Mouse (Mus musculus): ENCODE measurements at regions not wholly inside any gene's neighbourhood (a gene's known extent, or its start where the extent isn't known, plus 50 kb on each side); places are given as distances from the start of the nearest gene placed in this dataset.

DNA sequence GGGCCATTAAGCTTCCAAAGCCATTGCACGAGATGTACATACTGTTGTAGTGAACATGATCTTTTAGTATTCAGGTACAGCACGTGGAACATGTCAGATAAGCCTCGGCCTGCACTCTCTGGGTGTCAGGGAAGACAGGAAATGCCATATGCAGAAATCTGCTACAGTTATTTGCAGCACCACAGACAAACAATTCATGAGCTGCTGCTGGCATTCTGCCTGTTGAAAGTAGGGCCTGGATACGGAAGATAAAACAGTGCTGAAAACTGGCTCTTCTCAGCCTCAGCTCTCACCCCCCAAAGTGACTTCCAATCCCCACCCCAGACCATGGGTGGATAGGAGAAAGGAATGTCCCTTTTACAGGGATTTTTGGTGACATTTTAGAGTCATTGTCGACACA is 159.1 kb upstream of the Plcz1 start:
- Histone ChIP-seq H3K4me1 (ENCODE audit: control insufficient read depth, insufficient read depth, low read length) (no peaks in the 10 kb centered on the region), H3K27ac (ENCODE audit: low read depth, low read length) (no peak overlapping the region), H3K27me3 (ENCODE audit: control insufficient read depth, insufficient read depth, low read length) (no peaks in the 10 kb centered on the region), H3K4me2 (replicated peaks; ENCODE audit: low read depth, low read length) (no peak overlapping the region), H3K4me3 (ENCODE audit: low read length) (no peak overlapping the region), H3K9ac (ENCODE audit: low read depth, low read length) (no peak overlapping the region), H3K9me3 (ENCODE audit: control insufficient read depth, low read length) (no peaks in the 10 kb centered on the region), H3K36me3 (ENCODE audit: control insufficient read depth, insufficient read depth, low read length) (no peaks in the 10 kb centered on the region)
- WGBS = 78% methylated on average over 5 of the region's 5 CpGs
- no peak for ATAC-seq (ENCODE audit: low FRiP score, low TSS enrichment)

GRCm38 (mm10) chr6:140198036-140198435 is 156.8 kb upstream of the Plcz1 start:
- Histone ChIP-seq H3K27me3 (ENCODE audit: control insufficient read depth, insufficient read depth, low read length) (no peaks in the 10 kb centered on the region), H3K36me3 (ENCODE audit: control insufficient read depth, insufficient read depth, low read length) (no peaks in the 10 kb centered on the region), H3K9me3 (ENCODE audit: control insufficient read depth, low read length) (no peaks in the 10 kb centered on the region), H3K4me1 (ENCODE audit: control insufficient read depth, insufficient read depth, low read length) (no peaks in the 10 kb centered on the region; the same call in 1 of the 2 replicates), H3K27ac (ENCODE audit: low read depth, low read length) (no peak overlapping the region), H3K4me3 (ENCODE audit: low read length) (no peak overlapping the region), H3K4me2 (replicated peaks; ENCODE audit: low read depth, low read length) (no peak overlapping the region), H3K9ac (ENCODE audit: low read depth, low read length) (no peak overlapping the region)
- no peak for ATAC-seq (ENCODE audit: low FRiP score, low TSS enrichment)
- WGBS = 79% methylated on average over 6 of the region's 6 CpGs

- Histone ChIP-seq H3K9me3 (ENCODE audit: control insufficient read depth, low read length) (no peaks in the 10 kb centered on the region), H3K27ac (ENCODE audit: low read depth, low read length) (no peak overlapping the region), H3K4me2 (replicated peaks; ENCODE audit: low read depth, low read length) (no peak overlapping the region), H3K9ac (ENCODE audit: low read depth, low read length) (no peak overlapping the region), H3K4me3 (ENCODE audit: low read length) (no peak overlapping the region), H3K4me1 (ENCODE audit: control insufficient read depth, insufficient read depth, low read length) (no peaks in the 10 kb centered on the region; the same call in 1 of the 2 replicates), H3K27me3 (ENCODE audit: control insufficient read depth, insufficient read depth, low read length) (no peaks in the 10 kb centered on the region), H3K36me3 (ENCODE audit: control insufficient read depth, insufficient read depth, low read length) (no peaks in the 10 kb centered on the region)
- 88% methylated on average over 8 of the region's 8 CpGs for WGBS
- ATAC-seq (ENCODE audit: low FRiP score, low TSS enrichment) = no peak
Observed at GRCm38 (mm10) chr6:140197113-140197675, 155.9 kb upstream of the Plcz1 start.

DNA sequence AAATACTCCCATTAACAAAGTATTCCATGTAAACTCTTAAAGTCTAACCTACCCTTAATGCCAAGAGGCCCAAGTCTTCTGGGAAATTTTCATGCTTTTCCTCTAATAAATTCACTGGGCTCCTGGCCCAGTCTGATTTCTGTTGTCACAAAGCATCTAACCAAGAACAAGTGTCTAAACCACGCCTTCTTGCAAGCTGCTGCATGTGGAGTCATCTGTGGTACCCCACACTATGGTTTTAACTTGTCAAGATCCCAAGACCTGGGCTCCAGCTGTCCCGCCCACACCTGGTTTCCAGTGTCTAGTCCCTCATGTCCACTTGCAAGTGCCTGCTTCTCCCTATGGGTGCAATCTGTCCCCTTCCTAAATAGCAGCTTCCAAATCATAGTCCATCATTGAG is 153.0 kb upstream of the Plcz1 start:
- no peak for ATAC-seq (ENCODE audit: low FRiP score, low TSS enrichment)
- Histone ChIP-seq H3K27me3 (ENCODE audit: control insufficient read depth, insufficient read depth, low read length) (no peaks in the 10 kb centered on the region), H3K27ac (ENCODE audit: low read depth, low read length) (no peak overlapping the region), H3K4me2 (replicated peaks; ENCODE audit: low read depth, low read length) (no peak overlapping the region), H3K9me3 (ENCODE audit: control insufficient read depth, low read length) (no peaks in the 10 kb centered on the region), H3K36me3 (ENCODE audit: control insufficient read depth, insufficient read depth, low read length) (no peaks in the 10 kb centered on the region), H3K9ac (ENCODE audit: low read depth, low read length) (no peak overlapping the region), H3K4me3 (ENCODE audit: low read length) (no peak overlapping the region), H3K4me1 (ENCODE audit: control insufficient read depth, insufficient read depth, low read length) (no peaks in the 10 kb centered on the region; the same call in 1 of the 2 replicates)
- 91% methylated on average over 2 of the region's 2 CpGs for WGBS

DNA sequence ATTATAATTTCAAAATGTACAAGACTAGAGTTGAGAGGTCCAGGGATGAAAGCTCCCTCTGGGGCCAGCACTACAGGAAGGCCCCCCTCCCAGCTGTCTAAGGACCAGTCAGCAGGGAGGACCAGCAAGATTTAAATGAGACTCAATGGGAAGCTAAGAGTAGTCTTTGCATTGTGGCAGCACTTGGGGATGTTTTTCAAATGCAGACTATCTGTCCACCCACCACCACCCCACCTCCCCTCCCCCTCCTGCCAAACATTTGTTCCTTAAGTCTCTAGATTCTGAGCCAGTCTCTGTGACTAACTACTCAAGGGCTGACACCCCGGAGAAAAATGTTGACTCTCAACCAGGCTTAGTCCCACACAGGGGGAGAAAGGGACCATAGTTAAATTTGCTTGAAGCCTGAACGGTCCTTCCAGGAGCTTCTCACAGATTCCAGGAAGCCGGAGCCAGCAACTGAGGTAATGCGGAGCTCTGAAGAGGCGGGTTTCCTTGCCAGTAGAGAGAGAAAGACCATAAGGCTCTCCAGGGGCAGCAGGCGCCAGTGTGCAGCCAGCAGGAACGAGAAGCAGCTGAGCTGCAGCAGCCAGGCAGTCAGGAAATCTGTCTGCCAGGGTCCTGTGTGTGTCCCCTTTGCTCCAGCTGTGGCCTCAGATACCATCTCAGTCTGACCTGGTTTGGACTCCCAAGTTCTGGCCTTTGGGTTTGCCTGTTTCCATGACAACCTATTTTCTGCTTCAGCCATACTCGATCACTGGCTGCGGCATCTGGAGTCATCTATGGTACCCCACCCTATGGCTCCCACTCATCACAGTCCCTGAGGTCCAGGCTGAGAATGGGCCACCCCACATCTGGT is 152.1 kb upstream of the Plcz1 start:
- Histone ChIP-seq H3K4me2 (replicated peaks; ENCODE audit: low read depth, low read length) (peak overlapping the region; percentile 18; the same call in 1 of the 2 replicates), H3K27me3 (ENCODE audit: control insufficient read depth, insufficient read depth, low read length) (no peaks in the 10 kb centered on the region)

DNA sequence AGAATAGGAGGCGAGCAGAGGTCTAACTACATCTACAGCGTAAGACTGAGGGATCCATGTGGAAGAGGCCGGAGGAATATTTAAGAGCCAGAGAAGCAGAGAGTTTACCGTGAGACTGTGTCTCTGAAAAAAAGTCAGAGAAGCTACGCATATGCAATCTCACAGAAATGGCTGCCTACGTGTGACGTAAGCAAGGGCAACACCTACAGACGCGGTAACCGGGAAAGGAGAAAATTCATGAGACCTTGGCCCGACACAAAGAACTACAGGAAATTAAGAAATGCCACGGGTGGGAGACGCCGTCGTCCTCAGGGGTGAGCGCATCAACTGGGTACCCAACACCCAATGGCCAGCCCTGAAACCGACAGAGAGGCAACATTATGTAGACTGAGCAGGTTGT is 151.3 kb upstream of the Plcz1 start:
- WGBS = 84% methylated on average over 17 of the region's 17 CpGs
- no peak for ATAC-seq (ENCODE audit: low FRiP score, low TSS enrichment)
- no peaks in the 10 kb centered on the region for H3K9me3 ChIP-seq (ENCODE audit: control insufficient read depth, low read length)

More for the DNA sequence above, 152.1 kb upstream of the Plcz1 start:
- peak; percentile 75 for ATAC-seq (ENCODE audit: low FRiP score, low TSS enrichment)
- 29% methylated on average over 9 of the region's 9 CpGs for WGBS
- Histone ChIP-seq H3K36me3 (ENCODE audit: control insufficient read depth, insufficient read depth, low read length) (no peaks in the 10 kb centered on the region), H3K27ac (ENCODE audit: low read depth, low read length) (no peak overlapping the region), H3K4me3 (ENCODE audit: low read length) (no peak overlapping the region), H3K9me3 (ENCODE audit: control insufficient read depth, low read length) (no peaks in the 10 kb centered on the region), H3K9ac (ENCODE audit: low read depth, low read length) (no peak overlapping the region), H3K4me1 (ENCODE audit: control insufficient read depth, insufficient read depth, low read length) (no peaks in the 10 kb centered on the region; the same call in 1 of the 2 replicates)

GRCm38 (mm10) chr6:140191341-140191740 is 150.1 kb upstream of the Plcz1 start:
- Histone ChIP-seq H3K27me3 (ENCODE audit: control insufficient read depth, insufficient read depth, low read length) (no peaks in the 10 kb centered on the region), H3K4me2 (replicated peaks; ENCODE audit: low read depth, low read length) (no peak overlapping the region), H3K27ac (ENCODE audit: low read depth, low read length) (no peak overlapping the region), H3K4me1 (ENCODE audit: control insufficient read depth, insufficient read depth, low read length) (no peaks in the 10 kb centered on the region; the same call in 1 of the 2 replicates), H3K9me3 (ENCODE audit: control insufficient read depth, low read length) (no peaks in the 10 kb centered on the region), H3K36me3 (ENCODE audit: control insufficient read depth, insufficient read depth, low read length) (no peaks in the 10 kb centered on the region), H3K4me3 (ENCODE audit: low read length) (no peak overlapping the region), H3K9ac (ENCODE audit: low read depth, low read length) (no peak overlapping the region)
- no peak for ATAC-seq (ENCODE audit: low FRiP score, low TSS enrichment)
- 79% methylated on average over 4 of the region's 4 CpGs for WGBS

More for the DNA sequence above, 151.3 kb upstream of the Plcz1 start:
- Histone ChIP-seq H3K27me3 (ENCODE audit: control insufficient read depth, insufficient read depth, low read length) (no peaks in the 10 kb centered on the region), H3K4me2 (replicated peaks; ENCODE audit: low read depth, low read length) (no peak overlapping the region), H3K27ac (ENCODE audit: low read depth, low read length) (no peak overlapping the region), H3K4me3 (ENCODE audit: low read length) (no peak overlapping the region), H3K36me3 (ENCODE audit: control insufficient read depth, insufficient read depth, low read length) (no peaks in the 10 kb centered on the region), H3K4me1 (ENCODE audit: control insufficient read depth, insufficient read depth, low read length) (no peaks in the 10 kb centered on the region; the same call in 1 of the 2 replicates), H3K9ac (ENCODE audit: low read depth, low read length) (no peak overlapping the region)

GRCm38 (mm10) chr6:140189601-140190000 is 148.3 kb upstream of the Plcz1 start:
- Histone ChIP-seq H3K27me3 (ENCODE audit: control insufficient read depth, insufficient read depth, low read length) (no peaks in the 10 kb centered on the region), H3K27ac (ENCODE audit: low read depth, low read length) (no peak overlapping the region), H3K9me3 (ENCODE audit: control insufficient read depth, low read length) (no peaks in the 10 kb centered on the region), H3K4me2 (replicated peaks; ENCODE audit: low read depth, low read length) (no peak overlapping the region), H3K4me1 (ENCODE audit: control insufficient read depth, insufficient read depth, low read length) (no peaks in the 10 kb centered on the region; the same call in 1 of the 2 replicates), H3K36me3 (ENCODE audit: control insufficient read depth, insufficient read depth, low read length) (no peaks in the 10 kb centered on the region), H3K9ac (ENCODE audit: low read depth, low read length) (no peak overlapping the region), H3K4me3 (ENCODE audit: low read length) (no peak overlapping the region)
- ATAC-seq (ENCODE audit: low FRiP score, low TSS enrichment) = no peak
- WGBS = 89% methylated on average over 9 of the region's 9 CpGs

DNA sequence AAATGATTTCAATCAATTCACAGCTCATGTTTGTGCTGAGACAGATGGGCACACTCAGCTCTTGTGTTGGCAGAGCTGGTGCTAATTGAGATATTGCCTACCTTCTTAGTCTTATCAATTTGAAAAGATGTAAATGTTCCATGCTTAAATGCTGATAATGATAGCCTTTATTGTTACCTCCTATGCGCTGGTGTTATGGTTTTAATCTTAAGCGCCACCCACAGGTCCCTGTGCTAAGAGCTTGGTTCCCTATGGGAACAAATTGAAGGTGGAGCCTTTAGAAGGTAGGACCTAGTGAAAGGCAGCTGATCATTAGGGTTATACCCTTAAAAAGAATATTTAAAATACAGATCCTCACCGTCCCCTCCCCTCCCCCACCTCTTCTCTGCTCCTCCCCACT is 146.5 kb upstream of the Plcz1 start:
- no peaks in the 10 kb centered on the region for H3K27me3 ChIP-seq (ENCODE audit: control insufficient read depth, insufficient read depth, low read length)
- WGBS = 89% methylated on average over 3 of the region's 3 CpGs
- H3K9me3 ChIP-seq (ENCODE audit: control insufficient read depth, low read length) = no peaks in the 10 kb centered on the region
- no peaks in the 10 kb centered on the region for H3K36me3 ChIP-seq (ENCODE audit: control insufficient read depth, insufficient read depth, low read length)
- H3K9ac ChIP-seq (ENCODE audit: low read depth, low read length) = no peak overlapping the region
- H3K4me1 ChIP-seq (ENCODE audit: control insufficient read depth, insufficient read depth, low read length) = no peaks in the 10 kb centered on the region
- H3K4me3 ChIP-seq (ENCODE audit: low read length) = no peak overlapping the region
- no peak overlapping the region for H3K4me2 ChIP-seq (replicated peaks; ENCODE audit: low read depth, low read length)
- H3K27ac ChIP-seq (ENCODE audit: low read depth, low read length) = no peak overlapping the region
- ATAC-seq (ENCODE audit: low FRiP score, low TSS enrichment) = no peak
